Mouse (Mus musculus) forebrain, postnatal 0 days (tissue): Measurements from ENCODE around the gene Fam171a2. TPM values are rescaled to one million over a fixed set of nuclear protein-coding genes. Genes with fewer than 3 reads are reported as not detected.
A peak's percentile ranks its signal among the peaks of the same experiment; 100 is the strongest.

Source experiments
- ATAC-seq: fragments of 200-750 bp; cut with Nextera tagmentation; 2 replicates; pipeline ENCODE4 v1.8.0; 2017; ENCODE audit warnings: mild to moderate bottlenecking, moderate library complexity
- DNase-seq: peaks from one replicate; pipeline ENCODE4 v3.0.0-alpha.2; 2015
- H3K27ac ChIP-seq: fragments of 300-500 bp; sonication (generic); 2 replicates; pipeline ENCODE4 v1.5.1; 2014; ENCODE audit warnings: low read depth, mild to moderate bottlenecking, antibody characterized with exemption, low read length, moderate library complexity, mixed read lengths
- H3K27me3 ChIP-seq: fragments of 300-500 bp; sonication (generic); 2 replicates; pipeline ENCODE4 v1.6.1; 2014; ENCODE audit warnings: mild to moderate bottlenecking, low read length, mixed read lengths; ENCODE audit not compliant: insufficient read depth
- H3K36me3 ChIP-seq: fragments of 300-500 bp; sonication (generic); 2 replicates; pipeline ENCODE4 v1.6.1; 2014; ENCODE audit warnings: mild to moderate bottlenecking, moderate library complexity; ENCODE audit not compliant: insufficient read depth
- H3K4me1 ChIP-seq: fragments of 300-500 bp; sonication (generic); 2 replicates; pipeline ENCODE4 v1.6.1; 2014; ENCODE audit warnings: antibody characterized with exemption; ENCODE audit not compliant: insufficient read depth
- H3K4me2 ChIP-seq: fragments of 300-500 bp; sonication (generic); 2 replicates; pipeline ENCODE4 v1.6.1; 2014; ENCODE audit warnings: low read depth, mild to moderate bottlenecking, moderate library complexity
- H3K4me3 ChIP-seq: fragments of 300-500 bp; sonication (generic); 2 replicates; pipeline ENCODE4 v1.5.1; 2014; ENCODE audit warnings: low read depth, low read length, mixed read lengths
- H3K9ac ChIP-seq: fragments of 300-500 bp; sonication (generic); 2 replicates; pipeline ENCODE4 v1.6.1; 2014; ENCODE audit warnings: mild to moderate bottlenecking
- H3K9me3 ChIP-seq: fragments of 300-500 bp; sonication (generic); 2 replicates; pipeline ENCODE4 v1.6.1; 2016; ENCODE audit warnings: low read length
- CTCF ChIP-seq: sonication (generic); IDR thresholded peaks from 2 replicates; pipeline ENCODE4 v1.5.1; 2016; ENCODE audit warnings: antibody characterized with exemption, control low read depth, low read depth
- WGBS: fragments of 180-500 bp; shearing (Covaris S2); extraction: QIAGEN DNeasy Blood & Tissue Kit; methylation state at CpG from one replicate; pipeline ENCODE4 v1.1.7; 2014; 5-methylcytosine and 5-hydroxymethylcytosine counted together
- polyA plus RNA-seq: library from polyadenylated mRNA; unstranded; fragments of >200 nt; fragmentation: Nextera tagmentation; extraction: Ambion mirVana; gene quantifications from 2 replicates; pipeline ENCODE4 v1.2.1, GENCODE M21; 2015
- total RNA-seq: library from RNA; depleted of rRNA; stranded (reverse); fragments of >200 nt; gene quantifications from 2 replicates; pipeline ENCODE4 v1.2.3, GENCODE M21; 2014

The Fam171a2 gene
- total and polyA plus RNA-seq, 2 experiments from 2014 or later: 26.9 to 361 TPM

DNA sequence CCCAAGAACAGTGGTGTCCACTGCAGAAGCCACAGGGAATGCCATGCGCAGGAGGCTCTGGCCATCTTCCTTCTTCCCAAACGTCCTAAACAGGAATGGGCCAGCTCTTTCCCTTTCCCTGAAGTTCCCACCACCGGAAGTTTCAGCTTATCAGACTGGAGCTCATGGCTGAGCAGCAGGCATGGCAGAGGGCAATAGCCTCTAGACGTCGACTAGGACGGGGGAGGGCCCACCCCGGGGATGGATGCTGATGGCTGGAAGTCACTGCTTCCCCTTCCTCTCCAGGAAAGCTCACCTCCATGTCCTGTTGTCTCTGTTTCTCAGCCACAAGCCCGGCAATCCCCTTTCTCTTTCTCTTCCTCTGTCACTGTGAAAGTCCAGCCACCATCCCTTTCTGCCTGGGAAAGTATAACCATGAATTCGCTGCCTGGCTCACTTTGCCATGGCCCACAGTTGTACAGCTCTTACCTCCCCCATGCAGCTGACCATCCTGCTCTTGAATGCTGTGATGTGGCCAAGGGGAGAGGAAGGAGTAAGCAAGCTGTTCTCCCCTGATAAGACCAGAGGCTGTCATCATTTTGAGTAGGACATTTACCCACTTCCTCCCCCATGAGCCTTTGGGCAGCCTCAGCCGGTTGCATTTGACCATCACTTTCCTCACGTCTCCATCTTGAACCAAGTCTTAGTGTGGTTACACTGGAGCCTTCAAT is 22.3 kb upstream of the Fam171a2 start, which contains the start of gene Itga2b:
Gene Itga2b (minus strand): TSS at position 475 of the 710 bp plus-strand sequence.
- Histone ChIP-seq H3K36me3 (no peaks in the 10 kb centered on the region), H3K9me3 (no peaks in the 10 kb centered on the region), H3K4me2 (no peak within 1 kb of the TSS), H3K4me3 (no peak within 1 kb of the TSS), H3K4me1 (peaks cover 5% of the 10 kb centered on the region), H3K27ac (0 out of 2 replicates have a peak within 1 kb of the TSS, but pooled peaks have one; percentile 9), H3K27me3 (no peaks in the 10 kb centered on the region), H3K9ac (no peak within 1 kb of the TSS)
- DNase-seq: no peak
- no peak for TF ChIP-seq CTCF
- no peak for ATAC-seq
- 68% methylated on average over 11 of the region's 11 CpGs for WGBS

DNA sequence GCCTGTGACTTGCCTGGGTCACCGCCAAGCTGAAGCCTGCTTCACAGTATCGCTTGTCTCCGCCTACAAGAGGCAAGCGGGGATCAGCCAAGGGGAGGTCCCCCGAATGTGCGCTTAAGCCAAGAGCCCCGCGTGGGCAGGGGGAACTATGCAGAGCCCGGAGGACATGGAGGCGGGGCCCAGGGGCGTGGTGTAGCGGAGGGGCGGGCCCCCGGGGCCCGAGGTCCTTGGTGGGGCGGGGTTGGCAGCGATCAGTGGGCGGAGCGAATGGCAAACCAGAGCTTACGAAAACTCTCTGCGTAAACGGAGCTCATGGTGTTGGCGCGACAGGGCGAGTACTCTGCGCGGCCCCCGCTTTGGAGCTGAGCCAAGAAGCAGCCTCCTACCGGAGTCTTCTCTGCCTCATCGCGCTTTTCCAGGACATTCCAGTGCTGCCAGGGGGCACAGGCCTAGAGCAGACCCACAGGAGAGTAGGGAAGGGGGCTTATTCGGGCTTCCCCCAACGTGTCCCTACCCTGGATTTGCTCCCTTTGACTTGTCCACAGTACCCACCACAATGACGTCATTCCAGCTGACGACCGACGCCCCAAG is 19.7 kb upstream of the Fam171a2 start:
- Histone ChIP-seq H3K4me1 (peaks cover 5% of the 10 kb centered on the region), H3K4me3 (peak overlapping the region; percentile 44), H3K36me3 (no peaks in the 10 kb centered on the region), H3K9me3 (no peaks in the 10 kb centered on the region), H3K9ac (peak overlapping the region; percentile 53), H3K27me3 (no peaks in the 10 kb centered on the region), H3K4me2 (peak overlapping the region; percentile 90), H3K27ac (peak overlapping the region; percentile 50; the same call in 1 of the 2 replicates)
- ATAC-seq (peak; percentile 90), DNase-seq (peak; percentile 91)
- TF ChIP-seq CTCF: 0 out of 2 replicates have a peak, but pooled peaks have one; percentile 8
- WGBS: 3% methylated on average over 37 of the region's 37 CpGs

DNA sequence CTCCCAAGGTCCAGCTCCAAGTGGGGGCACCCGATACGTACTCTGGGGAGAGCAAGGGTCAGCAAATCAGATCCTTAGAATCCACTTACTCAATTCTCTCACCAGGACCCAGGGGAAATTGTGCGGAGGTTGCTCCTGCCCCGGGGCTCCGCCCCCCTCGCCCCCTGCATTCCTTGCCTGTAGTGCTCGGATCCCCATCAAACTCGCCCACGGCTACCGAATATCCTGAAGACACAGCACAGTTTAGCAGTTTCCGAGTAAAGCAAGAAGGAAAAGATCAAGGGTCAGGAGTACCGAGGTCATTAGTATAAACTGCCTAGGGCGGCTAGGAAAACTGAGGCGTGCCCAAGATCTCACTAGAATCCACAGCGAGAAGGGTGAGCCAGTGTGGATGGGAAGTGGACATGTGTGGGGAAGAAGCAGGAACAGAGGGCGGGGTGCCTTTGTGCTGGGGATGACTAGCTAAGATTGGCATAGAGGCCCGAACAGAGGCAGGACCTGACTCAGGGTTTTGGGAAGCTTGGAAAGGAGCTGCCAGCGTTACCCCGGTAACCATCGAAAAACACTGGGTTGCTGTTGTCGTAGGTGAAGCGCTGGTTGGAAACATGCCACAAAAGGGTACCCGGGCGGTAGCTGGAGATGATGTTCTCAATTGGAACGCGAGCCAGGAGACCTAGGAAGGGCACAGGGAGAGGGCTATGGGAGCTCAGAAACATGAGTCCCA is 18.4 kb upstream of the Fam171a2 start:
- H3K4me2 ChIP-seq: 0 out of 2 replicates have a peak overlapping the region, but pooled peaks have one; percentile 17
- H3K36me3 ChIP-seq: no peaks in the 10 kb centered on the region
- DNase-seq (peak; percentile 81), ATAC-seq (peak; percentile 70)
- peaks cover 5% of the 10 kb centered on the region for H3K4me1 ChIP-seq
- TF ChIP-seq CTCF: no peak
- H3K9ac ChIP-seq: no peak overlapping the region
- 10% methylated on average over 26 of the region's 26 CpGs for WGBS
- 0 out of 2 replicates have a peak overlapping the region, but pooled peaks have one; percentile 6 for H3K27ac ChIP-seq
- H3K9me3 ChIP-seq: no peaks in the 10 kb centered on the region
- H3K27me3 ChIP-seq: no peaks in the 10 kb centered on the region
- H3K4me3 ChIP-seq: no peak overlapping the region

DNA sequence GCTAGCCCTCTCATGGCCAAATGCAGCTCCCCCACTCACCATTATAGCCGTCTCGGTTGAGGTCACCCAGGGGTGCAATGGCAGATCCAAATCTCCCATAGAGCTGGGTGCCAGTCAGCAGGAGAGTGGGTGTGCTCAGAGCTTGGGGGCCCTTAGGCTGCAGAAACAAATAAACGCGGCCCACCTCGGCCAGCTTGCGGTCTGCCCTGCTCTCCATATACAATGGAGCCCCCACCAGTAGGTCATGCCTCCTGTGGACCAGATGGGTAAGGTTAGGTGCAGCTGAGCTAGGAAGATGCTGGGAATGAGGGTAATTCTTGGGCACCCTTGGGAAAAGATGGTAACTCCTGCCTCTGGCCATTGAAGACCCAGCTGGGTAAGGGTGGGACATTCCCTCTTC is 17.4 kb upstream of the Fam171a2 start:
- WGBS: 93% methylated on average over 6 of the region's 6 CpGs
- DNase-seq (no peak), ATAC-seq (no peak)
- H3K36me3 ChIP-seq: no peaks in the 10 kb centered on the region
- TF ChIP-seq CTCF: no peak
- no peak overlapping the region for H3K9ac ChIP-seq
- no peak overlapping the region for H3K4me3 ChIP-seq
- no peak overlapping the region for H3K27ac ChIP-seq
- H3K27me3 ChIP-seq: no peaks in the 10 kb centered on the region
- H3K9me3 ChIP-seq: no peaks in the 10 kb centered on the region
- H3K4me1 ChIP-seq: peaks cover 5% of the 10 kb centered on the region
- H3K4me2 ChIP-seq: no peak overlapping the region

DNA sequence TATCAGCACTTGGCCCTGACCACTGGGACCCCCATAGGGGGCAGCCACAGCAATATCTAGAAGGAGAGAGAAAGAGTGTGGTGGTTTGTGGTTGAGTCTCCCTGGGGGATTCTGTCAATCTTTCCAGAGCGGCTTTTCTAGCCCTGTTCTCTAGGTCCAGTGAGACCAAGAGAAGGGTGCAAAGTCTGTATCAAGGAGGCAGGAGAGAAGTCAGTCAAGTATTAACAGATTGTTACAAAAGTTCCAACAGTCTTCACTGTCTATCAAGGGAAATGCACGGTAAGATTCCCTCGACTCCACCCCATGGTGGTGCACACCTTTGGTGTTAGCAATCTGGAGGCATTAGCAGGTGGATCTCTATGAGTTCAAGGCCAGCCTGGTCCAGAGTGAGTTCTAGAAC is 14.3 kb upstream of the Fam171a2 start:
- Histone ChIP-seq H3K9me3 (no peaks in the 10 kb centered on the region), H3K4me1 (no peaks in the 10 kb centered on the region; the same call in 1 of the 2 replicates), H3K4me2 (no peak overlapping the region), H3K4me3 (no peak overlapping the region), H3K9ac (no peak overlapping the region), H3K36me3 (no peaks in the 10 kb centered on the region), H3K27me3 (no peaks in the 10 kb centered on the region), H3K27ac (no peak overlapping the region)
- 83% methylated on average over 3 of the region's 3 CpGs for WGBS
- TF ChIP-seq CTCF: no peak
- ATAC-seq: no peak
- no peak for DNase-seq

DNA sequence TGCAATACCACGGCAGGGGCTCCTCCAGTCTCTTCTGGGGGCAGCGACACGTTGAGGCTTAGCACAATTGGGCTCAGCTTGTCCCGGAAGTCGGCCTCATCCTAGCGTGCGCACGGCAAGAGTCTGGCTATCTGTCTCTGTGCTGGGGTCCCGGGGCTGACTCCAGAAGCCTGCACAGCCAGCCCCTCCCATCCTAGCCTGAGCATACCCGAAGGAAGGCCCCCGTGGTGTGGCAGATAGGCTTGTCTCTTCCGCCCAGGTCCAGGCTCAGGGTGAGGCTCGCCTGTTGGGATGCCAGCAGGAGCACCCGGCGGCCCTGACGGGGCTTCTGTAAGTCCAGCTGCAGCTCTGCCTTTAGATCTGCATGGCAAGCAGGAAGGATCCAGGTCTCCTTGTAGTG is 13.1 kb upstream of the Fam171a2 start:
- H3K9me3 ChIP-seq: no peaks in the 10 kb centered on the region
- no peaks in the 10 kb centered on the region for H3K27me3 ChIP-seq
- DNase-seq: no peak
- H3K36me3 ChIP-seq: no peaks in the 10 kb centered on the region
- no peak for ATAC-seq
- WGBS: 61% methylated on average over 16 of the region's 16 CpGs
- no peak for TF ChIP-seq CTCF
- H3K4me3 ChIP-seq: no peak overlapping the region
- H3K27ac ChIP-seq: no peak overlapping the region
- no peak overlapping the region for H3K4me2 ChIP-seq
- no peak overlapping the region for H3K9ac ChIP-seq
- H3K4me1 ChIP-seq: no peaks in the 10 kb centered on the region; the same call in 1 of the 2 replicates
